ENCODE assay signal across 20 mouse cellular contexts in genomic region chr9:70406596-70406995, GRCm38 (mm10). TPM values are rescaled to one million over a fixed set of nuclear protein-coding genes. Genes with fewer than 3 reads are reported as not detected.
A peak's percentile ranks its signal among the peaks of the same experiment; 100 is the strongest.
DNase-seq lines count a peak whose midpoint lies in the region; ATAC-seq and TF ChIP-seq lines count a peak whose summit lies in the region.
"Had no signal": no experiment of that assay in that cellular context is flagged by ENCODE, and none has a peak within 500 bp of the region (broad histone marks: within the 10 kb centered on the region; RNA-seq: fewer than 3 reads in every experiment).

No protein-coding gene starts in this region.

- ATAC-seq in lung, postnatal 0 days: no peak
- ATAC-seq in intestine, embryonic 15.5 days: no peak
- ATAC-seq: CD4-positive, CD25-positive, alpha-beta regulatory T cell, adult 4 months; forebrain, embryonic 16.5 days; intestine, postnatal 0 days had no signal

- no peaks in the 10 kb centered on the region for H3K36me3 ChIP-seq in lung, postnatal 0 days (ENCODE audit: insufficient read depth, low read length)
- H3K36me3 ChIP-seq in intestine, embryonic 15.5 days: peaks cover 31% of the 10 kb centered on the region

- H3K27me3 ChIP-seq in lung, postnatal 0 days (replicated peaks; ENCODE audit: insufficient read depth, low read length): no peaks in the 10 kb centered on the region
- H3K27me3 ChIP-seq in intestine, embryonic 15.5 days (replicated peaks): no peaks in the 10 kb centered on the region
- H3K27me3 ChIP-seq: embryonic facial prominence, embryonic 12.5 days; forebrain, embryonic 12.5 days; heart, embryonic 12.5 days; hindbrain, embryonic 15.5 days had no signal

- TF ChIP-seq EP300 in lung, postnatal 0 days (IDR thresholded peaks at IDR 0.05): no peak

- TF ChIP-seq CTCF in gastrocnemius, adult 2 months (IDR thresholded peaks at IDR 0.05): no peak
- no peak for TF ChIP-seq CTCF in lung, postnatal 0 days (IDR thresholded peaks at IDR 0.05)

- DNase-seq in adrenal gland, adult (ENCODE audit: inconsistent age in 2 of 2, low spot score in 1 of 2): peak; percentile 42 to 62
- DNase-seq in adrenal gland, postnatal 4 days (ENCODE audit: low spot score in 2 of 2): no peak
- DNase-seq in gastrocnemius, adult 2 months: peak; percentile 44
- DNase-seq in gastrocnemius, postnatal 10 days: no peak
- peak; percentile 11 for DNase-seq in lung, postnatal 36 days
- no peak for DNase-seq in lung, postnatal 0 days (ENCODE audit: low spot score)
- no peak for DNase-seq in left cerebral cortex, adult 11 months (ENCODE audit: low spot score)
- DNase-seq: B cell, adult 2 months; cerebellum, adult 11-12 months; cerebellum, adult 9-10 months; cerebellum, postnatal 25 days; heart, postnatal 36 days had no signal

- intact Hi-C loops in gastrocnemius, adult 2 months (cut with DNase I): no loop called here

- H3K4me1 ChIP-seq in lung, postnatal 0 days (ENCODE audit: insufficient read depth, low read depth, low read length): no peaks in the 10 kb centered on the region
- no peaks in the 10 kb centered on the region for H3K4me1 ChIP-seq in intestine, embryonic 15.5 days (replicated peaks)
- H3K4me1 ChIP-seq: embryonic facial prominence, embryonic 12.5 days; forebrain, embryonic 12.5 days; heart, embryonic 12.5 days; hindbrain, embryonic 15.5 days had no signal

- WGBS in lung, postnatal 0 days: 73% methylated on average over 3 of the region's 3 CpGs
- 88% methylated on average over 3 of the region's 3 CpGs for WGBS in intestine, embryonic 15.5 days

- H3K9me3 ChIP-seq in lung, postnatal 0 days (ENCODE audit: low read length): no peaks in the 10 kb centered on the region
- H3K9me3 ChIP-seq in intestine, embryonic 15.5 days: no peaks in the 10 kb centered on the region
- H3K9me3 ChIP-seq: embryonic facial prominence, embryonic 12.5 days; forebrain, embryonic 12.5 days; heart, embryonic 12.5 days; hindbrain, embryonic 15.5 days had no signal

- H3K9ac ChIP-seq in lung, postnatal 0 days (replicated peaks; ENCODE audit: low read depth): no peak overlapping the region
- H3K9ac ChIP-seq in intestine, embryonic 15.5 days: no peak overlapping the region
- H3K9ac ChIP-seq: embryonic facial prominence, embryonic 12.5 days; forebrain, embryonic 12.5 days; heart, embryonic 12.5 days; hindbrain, embryonic 15.5 days had no signal

- no peak overlapping the region for H3K4me2 ChIP-seq in lung, postnatal 0 days (replicated peaks; ENCODE audit: low read depth, low read length)
- no peak overlapping the region for H3K4me2 ChIP-seq in intestine, embryonic 15.5 days (replicated peaks)
- H3K4me2 ChIP-seq: embryonic facial prominence, embryonic 12.5 days; forebrain, embryonic 12.5 days; heart, embryonic 12.5 days; hindbrain, embryonic 15.5 days had no signal

- H3K27ac ChIP-seq in gastrocnemius, adult 2 months: no peak overlapping the region
- H3K27ac ChIP-seq in lung, postnatal 0 days (ENCODE audit: low read length): no peak overlapping the region
- no peak overlapping the region for H3K27ac ChIP-seq in intestine, embryonic 15.5 days
- H3K27ac ChIP-seq: embryonic facial prominence, embryonic 12.5 days; forebrain, embryonic 12.5 days; hindbrain, embryonic 15.5 days had no signal

- H3K4me3 ChIP-seq in gastrocnemius, adult 2 months: no peak overlapping the region
- H3K4me3 ChIP-seq in lung, postnatal 0 days (ENCODE audit: low read depth, low read length): no peak overlapping the region
- H3K4me3 ChIP-seq in intestine, embryonic 15.5 days (replicated peaks): no peak overlapping the region
- H3K4me3 ChIP-seq: embryonic facial prominence, embryonic 12.5 days; forebrain, embryonic 12.5 days; heart, embryonic 12.5 days; hindbrain, embryonic 15.5 days had no signal

RNA-seq across cellular contexts. Expression of gene Ccnb2, which starts 14.8 kb away (rescaled TPM):
- 10 to 100 TPM; 42.4 to 46.1 TPM for total RNA-seq in adrenal gland, postnatal 4 days (2021)
- total RNA-seq in gastrocnemius, adult 2 months (2021): under 1 TPM in 1 of 2 experiments, not detected in 1; 0.26 TPM
- 10 to 100 TPM; 11.7 to 12.5 TPM for total RNA-seq in gastrocnemius, postnatal 10 days (2021)
- 12.5 and 16.8 TPM in 2 replicates for polyA plus RNA-seq in lung, postnatal 0 days (2015; fragmentation: Nextera tagmentation; extraction: Ambion mirVana)
- 158 and 171 TPM in 2 replicates for polyA plus RNA-seq in intestine, embryonic 15.5 days (2015; fragmentation: Nextera tagmentation; extraction: Ambion mirVana)

Comparison
In these comparisons a context has a peak if more than half of its experiments do, and no peak if none do; other contexts are left out.
1. DNase-seq: peak in adrenal gland, adult (2 of 2), gastrocnemius, adult 2 months (single experiment) and lung, postnatal 36 days (single experiment); none in adrenal gland, postnatal 4 days (0 of 2), gastrocnemius, postnatal 10 days (single experiment), lung, postnatal 0 days (single experiment) and left cerebral cortex, adult 11 months (single experiment).
2. RNA of gene Ccnb2, which starts 14.8 kb away (total RNA-seq): 42.4 to 46.1 TPM in adrenal gland, postnatal 4 days and 11.7 to 12.5 TPM in gastrocnemius, postnatal 10 days; 0.26 TPM in gastrocnemius, adult 2 months; every median in the first group is over 10 times any median in the second.